Mouse (Mus musculus) MEL (cell line): Measurements from ENCODE around the gene Ppm1f.

Experiments used
- CTCF ChIP-seq, 3 experiments: IDR thresholded peaks in 2 of 3; conservative IDR thresholded peaks in 1 of 3; 2 replicates each; pipeline ENCODE4 v1.5.1; 2011 to 2012; ENCODE audit warnings: low read length in 3 of 3, low read depth in 2 of 3, mild to moderate bottlenecking in 2 of 3, improper control_type of control experiment in 1 of 3, inconsistent platforms in 1 of 3, mixed read lengths in 1 of 3, moderate library complexity in 1 of 3; ENCODE audit not compliant: control insufficient read depth in 1 of 3, insufficient read depth in 1 of 3, poor library complexity in 1 of 3, severe bottlenecking in 1 of 3
- ELF1 ChIP-seq: IDR thresholded peaks from 2 replicates; pipeline ENCODE4 v1.6.1; 2014; ENCODE audit warnings: low read depth, mild to moderate bottlenecking, inconsistent platforms, low read length, improper control_type of control experiment, moderate library complexity
- GABPA ChIP-seq: IDR thresholded peaks from 2 replicates; pipeline ENCODE4 v1.6.1; 2012; ENCODE audit warnings: low read depth, mild to moderate bottlenecking, inconsistent platforms, low read length, improper control_type of control experiment, moderate library complexity
- MAFK ChIP-seq: IDR thresholded peaks from 2 replicates; pipeline ENCODE4 v1.6.1; 2011; ENCODE audit warnings: low read depth, mild to moderate bottlenecking, low read length, improper control_type of control experiment, borderline replicate concordance
- MAX ChIP-seq: IDR thresholded peaks from 2 replicates; pipeline ENCODE4 v1.6.1; 2011; ENCODE audit warnings: low read length, improper control_type of control experiment
- POLR2A ChIP-seq, 2 experiments: IDR thresholded peaks; 2 replicates each; pipeline ENCODE4 v1.6.1; 2011 to 2012; ENCODE audit warnings: low read length in 2 of 2, mild to moderate bottlenecking in 2 of 2, control low read depth in 1 of 2, improper control_type of control experiment in 1 of 2, low read depth in 1 of 2, moderate library complexity in 1 of 2; ENCODE audit not compliant: control insufficient read depth in 1 of 2, insufficient read depth in 1 of 2, poor library complexity in 1 of 2
- USF2 ChIP-seq, 2 experiments: IDR thresholded peaks; 2 replicates each; pipeline ENCODE4 v1.6.1; 2011 to 2012; ENCODE audit warnings: improper control_type of control experiment in 2 of 2, low read length in 2 of 2, borderline replicate concordance in 1 of 2, inconsistent platforms in 1 of 2, low read depth in 1 of 2, mild to moderate bottlenecking in 1 of 2; ENCODE audit not compliant: insufficient read depth in 1 of 2
- ZC3H11A ChIP-seq: IDR thresholded peaks from 2 replicates; pipeline ENCODE4 v1.6.1; 2012; ENCODE audit warnings: low read depth, mild to moderate bottlenecking, inconsistent platforms, low read length, improper control_type of control experiment
- ZNF384 ChIP-seq: IDR thresholded peaks from 2 replicates; pipeline ENCODE4 v1.6.1; 2012; ENCODE audit warnings: low read depth, mild to moderate bottlenecking, inconsistent platforms, low read length, improper control_type of control experiment

DNA sequence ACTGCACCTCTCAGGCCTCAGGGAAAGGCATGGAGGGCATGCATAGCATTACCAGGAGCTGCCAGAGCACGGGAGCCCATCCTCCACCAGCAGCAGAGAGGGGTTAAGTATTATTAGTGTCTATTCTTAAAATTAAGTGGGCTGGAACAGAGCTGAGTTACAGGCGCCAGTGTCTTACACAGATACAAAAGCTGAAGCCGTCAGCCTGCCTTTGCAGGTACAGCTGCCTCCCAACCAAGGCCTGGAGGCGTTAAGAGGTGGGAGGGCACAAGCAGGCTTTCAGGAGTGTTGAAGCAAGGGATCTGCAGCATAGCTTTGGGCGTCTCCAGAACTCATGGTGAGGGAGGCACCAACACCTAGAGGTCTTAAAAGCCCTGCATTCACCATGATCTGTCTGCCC, 30.3 kb downstream of the Ppm1f start:
- TF ChIP-seq CTCF (IDR thresholded peaks at IDR 0.05 in 2 of 3, conservative IDR thresholded peaks at IDR 0.05 in 1 of 3; ENCODE audit: control insufficient read depth in 1 of 3, insufficient read depth in 1 of 3, low read depth in 2 of 3, low read length in 3 of 3, poor library complexity in 1 of 3, severe bottlenecking in 1 of 3) (no peak), MAFK (no peak), ELF1 (no peak), ZC3H11A (no peak), GABPA (no peak), POLR2A (IDR thresholded peaks at IDR 0.05; ENCODE audit: control insufficient read depth in 1 of 2, insufficient read depth in 1 of 2, low read depth in 1 of 2, low read length in 2 of 2, poor library complexity in 1 of 2) (no peak), USF2 (IDR thresholded peaks at IDR 0.05; ENCODE audit: borderline replicate concordance in 1 of 2, insufficient read depth in 1 of 2, low read depth in 1 of 2, low read length in 2 of 2) (no peak), MAX (no peak), ZNF384 (no peak)
